Mouse (Mus musculus): ENCODE results near the gene Guca2a.

Guca2a gene

DNA sequence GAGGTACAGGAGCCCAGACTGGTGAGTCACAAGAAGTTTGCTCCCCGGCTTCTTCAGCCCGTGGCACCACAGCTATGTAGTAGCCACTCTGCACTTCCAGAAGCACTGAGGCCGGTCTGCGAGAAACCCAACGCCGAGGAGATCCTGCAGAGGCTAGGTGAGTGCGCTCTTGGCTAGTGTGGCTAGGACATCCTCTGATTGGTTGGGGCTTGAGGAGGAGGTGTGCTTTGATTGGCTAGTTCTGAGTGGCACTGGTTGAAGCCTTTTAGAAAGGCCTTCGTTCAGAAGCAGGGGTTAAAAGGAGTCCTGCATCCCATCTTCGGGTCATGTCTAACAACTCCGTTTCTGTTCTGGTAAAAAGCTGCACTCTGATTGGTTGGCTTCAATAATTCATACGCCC, 1.2 kb downstream of the Guca2a start:
- no peak for DNase-seq (ENCODE audit: low spot score in 2 of 2)

DNA sequence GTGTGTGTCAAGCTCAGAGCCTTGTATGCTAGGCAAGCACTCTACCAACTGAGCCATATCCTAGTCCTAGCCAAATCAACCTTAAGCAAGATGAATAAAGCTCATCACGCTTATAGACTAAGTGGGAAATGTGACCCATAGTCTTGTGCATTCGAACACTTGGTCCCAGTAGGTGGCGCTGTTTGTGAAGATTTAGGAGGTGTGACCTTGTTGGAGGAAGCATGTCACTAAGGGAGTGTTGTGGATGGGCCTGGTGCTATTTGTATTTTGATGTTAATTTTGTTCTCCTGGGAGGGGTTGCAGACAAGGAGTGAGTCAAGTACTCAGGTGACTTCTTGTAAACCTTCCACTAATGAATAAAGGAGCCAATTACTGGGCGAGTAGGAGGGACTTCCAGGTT, 5.2 kb downstream of the Guca2a start:
- no peak for DNase-seq (ENCODE audit: low spot score in 2 of 2)

DNA sequence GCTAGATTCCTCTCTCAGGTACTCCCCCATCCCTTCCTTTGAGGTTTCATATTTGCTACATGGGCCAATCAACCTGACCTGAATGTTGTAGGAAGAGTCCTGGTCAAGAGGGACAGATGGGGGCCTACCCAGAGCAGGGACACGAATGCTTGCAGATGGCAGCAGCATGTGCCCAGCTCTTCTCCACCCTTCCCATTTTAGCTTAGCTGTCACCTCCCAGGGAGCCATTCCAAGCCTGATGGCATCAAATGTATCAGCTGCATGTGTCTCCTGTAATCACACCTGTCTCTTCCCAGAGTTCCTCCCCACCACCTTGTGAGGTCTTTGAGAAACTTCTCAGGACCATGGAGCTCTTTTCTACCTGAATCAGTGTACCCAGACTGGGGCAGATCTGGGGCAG, 19.5 kb downstream of the Guca2a start:
- no peak for DNase-seq (ENCODE audit: low spot score in 2 of 2)

DNA sequence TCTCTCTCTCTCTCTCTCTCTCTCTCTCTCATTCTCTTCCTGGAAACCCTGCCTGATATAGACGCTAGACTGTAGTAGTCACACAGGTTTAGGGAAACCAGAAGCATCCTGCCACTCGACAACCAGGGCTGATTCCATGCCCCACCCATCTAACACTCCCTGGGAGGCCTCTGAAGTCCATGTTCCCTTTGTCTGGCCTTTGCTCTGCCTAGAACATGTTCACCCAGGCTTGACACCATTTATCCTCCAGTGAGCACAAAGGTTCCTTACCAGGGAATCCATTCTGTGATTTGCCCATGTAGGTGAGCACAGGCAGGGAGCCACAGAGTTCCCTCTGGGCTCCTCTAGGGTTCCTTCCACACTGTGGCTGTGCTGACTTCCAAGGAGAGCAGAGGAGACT, 20.7 kb downstream of the Guca2a start:
- no peak for DNase-seq (ENCODE audit: low spot score in 2 of 2)

DNA sequence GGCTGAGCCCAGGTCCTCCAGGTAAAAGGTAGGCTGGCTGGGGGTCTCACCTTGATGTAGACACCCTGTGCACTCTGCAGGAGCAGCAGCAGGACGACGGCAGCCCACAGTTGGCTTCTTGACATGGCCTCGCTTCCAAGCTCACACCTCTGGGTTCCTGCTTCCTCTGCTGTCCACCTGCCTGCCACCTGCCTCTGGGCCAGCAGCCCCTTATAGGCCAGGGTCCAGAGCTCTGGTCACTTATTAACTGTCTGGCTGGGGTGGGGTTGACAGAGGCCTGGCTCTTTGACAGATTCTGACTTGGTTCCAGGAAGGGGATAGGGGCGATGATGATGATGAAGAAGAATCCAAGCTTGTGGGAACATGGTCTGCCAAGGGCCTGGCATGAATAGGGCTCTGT, 21.2 kb downstream of the Guca2a start, which contains the start of gene Guca2b:
TSS of gene Guca2b (minus strand) at position 224 of the 400 bp plus-strand sequence.
- no peak for DNase-seq (ENCODE audit: low spot score in 2 of 2)

DNA sequence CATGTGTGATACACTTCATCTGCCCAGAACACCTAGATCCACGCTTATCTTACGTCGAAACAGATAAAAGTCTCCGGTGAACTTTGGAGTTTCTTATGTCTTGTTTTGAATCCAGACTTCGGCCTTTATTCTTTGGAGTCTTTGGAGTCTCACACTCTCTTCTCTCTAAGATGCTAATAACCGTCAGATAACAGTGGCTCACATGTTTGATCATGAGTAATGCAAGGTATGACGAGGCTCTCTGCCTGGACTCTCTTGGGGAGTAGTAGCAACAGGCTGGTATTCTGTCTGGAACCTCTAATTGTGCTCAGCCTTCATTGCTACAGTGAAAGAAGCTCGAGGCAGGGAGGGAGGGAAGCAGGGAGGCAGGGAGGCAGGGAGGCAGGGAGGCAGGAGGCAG, 22.5 kb downstream of the Guca2a start:
- no peak for DNase-seq (ENCODE audit: low spot score in 2 of 2)

DNA sequence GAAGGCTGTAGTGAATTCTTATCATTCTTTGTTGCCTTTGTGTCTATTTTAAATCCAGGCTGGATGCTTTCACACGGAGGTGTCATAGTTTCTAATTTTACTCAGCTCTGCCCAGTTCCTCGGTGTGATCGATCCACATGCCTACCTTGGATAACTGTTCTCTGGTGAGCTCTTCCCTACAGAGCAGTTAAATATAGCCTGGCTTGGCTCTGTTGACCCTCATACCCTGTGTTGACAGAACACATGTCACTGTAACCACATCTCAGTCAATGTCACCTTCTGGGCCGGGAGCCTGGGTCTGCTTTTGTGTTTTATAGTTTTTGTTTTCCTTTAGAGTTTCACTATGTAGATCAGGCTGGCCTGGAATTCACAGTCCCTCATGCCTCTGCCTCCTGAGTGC, 24.6 kb downstream of the Guca2a start:
- DNase-seq (ENCODE audit: low spot score in 2 of 2) = no peak

DNA sequence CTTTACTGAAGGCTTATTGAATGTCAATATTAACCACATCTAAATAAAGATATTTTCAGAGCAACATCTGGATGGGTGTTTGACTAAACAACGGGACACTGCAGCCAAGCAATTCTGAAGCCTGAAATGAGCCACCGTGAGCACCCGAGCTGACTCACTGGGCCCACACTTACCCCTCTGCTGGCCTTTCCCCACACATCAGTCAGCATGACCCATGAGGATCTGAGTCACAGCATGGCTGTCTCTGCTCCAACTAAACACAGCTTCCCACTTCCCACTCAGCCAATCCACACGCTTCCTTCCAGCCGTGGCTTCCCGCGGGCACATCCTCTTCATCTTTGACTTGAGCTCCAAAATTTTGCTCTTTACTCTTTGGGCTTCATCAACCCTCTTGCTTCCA, 25.5 kb downstream of the Guca2a start:
- no peak for DNase-seq (ENCODE audit: low spot score in 2 of 2)

DNA sequence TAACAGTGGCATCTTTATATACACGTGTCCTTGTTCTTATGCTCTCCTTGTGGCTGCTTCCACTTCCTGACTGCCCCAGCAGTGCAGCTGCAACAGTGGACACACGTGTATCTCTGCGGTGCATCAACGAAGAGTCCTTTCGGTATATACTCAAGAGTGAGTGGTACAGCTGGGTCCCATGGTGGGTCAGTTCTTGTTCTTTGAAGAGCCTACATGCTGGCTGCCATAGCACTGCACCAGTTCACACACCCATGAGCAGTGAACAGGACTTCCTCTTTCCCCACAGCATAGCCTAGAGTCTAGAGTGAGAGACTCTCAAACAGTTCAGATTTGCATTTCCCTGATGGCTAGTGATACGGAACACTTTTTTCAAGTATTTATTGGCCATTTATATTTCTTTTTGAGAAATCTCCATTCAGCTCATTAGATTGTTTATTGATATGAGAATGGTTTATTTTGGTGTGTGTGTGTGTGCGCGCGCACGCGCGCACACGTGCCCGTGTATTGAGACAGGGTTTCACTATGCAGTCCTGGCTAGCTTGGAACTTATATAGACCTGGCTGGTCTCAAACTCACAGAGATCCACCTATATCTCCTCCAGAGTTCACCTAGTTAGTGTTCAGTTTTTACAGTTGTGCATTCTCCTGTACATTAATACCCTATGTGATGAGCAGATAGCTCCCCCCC, 26.0 kb downstream of the Guca2a start:
- no peak for DNase-seq (ENCODE audit: low spot score in 2 of 2)

DNA sequence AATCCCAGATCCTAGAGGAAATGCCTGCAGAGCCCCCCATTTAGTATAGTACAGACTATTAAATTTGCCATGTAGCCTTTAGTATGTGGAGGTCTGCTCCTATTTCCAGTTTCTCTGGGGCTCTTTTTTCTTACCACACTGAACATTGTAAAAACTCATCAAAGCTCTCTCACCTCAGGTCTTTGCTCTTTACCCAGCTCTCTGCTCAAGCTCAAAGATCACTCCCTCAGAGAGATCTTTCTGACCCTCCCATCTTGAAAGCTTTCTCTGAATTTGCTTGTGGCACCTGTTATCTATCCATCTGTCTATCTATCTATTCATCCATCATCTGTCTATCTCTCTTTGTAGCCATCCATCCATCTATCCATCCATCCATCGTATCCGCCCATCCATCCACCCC, 27.7 kb downstream of the Guca2a start:
- no peak for DNase-seq (ENCODE audit: low spot score in 2 of 2)

DNA sequence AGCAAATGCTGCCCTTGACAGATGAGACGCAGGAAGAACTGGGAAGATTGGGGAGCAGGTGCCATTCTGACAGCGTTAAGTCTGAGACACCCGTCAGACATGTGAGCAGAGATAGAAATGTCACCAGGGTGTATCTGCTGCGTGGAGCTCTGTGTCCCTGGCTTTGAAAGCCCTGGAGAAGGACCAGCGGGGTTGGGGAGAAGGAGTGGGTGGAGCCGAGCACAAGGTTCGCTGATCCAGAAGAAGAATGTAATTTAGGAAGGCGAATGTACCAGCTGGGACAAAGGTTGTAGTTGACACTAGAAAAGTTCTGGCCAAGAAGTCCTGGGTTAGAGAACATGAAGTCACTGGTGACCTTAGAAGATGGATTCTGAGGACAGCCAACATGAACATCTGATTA, 28.6 kb downstream of the Guca2a start:
- no peak for DNase-seq (ENCODE audit: low spot score in 2 of 2)

DNA sequence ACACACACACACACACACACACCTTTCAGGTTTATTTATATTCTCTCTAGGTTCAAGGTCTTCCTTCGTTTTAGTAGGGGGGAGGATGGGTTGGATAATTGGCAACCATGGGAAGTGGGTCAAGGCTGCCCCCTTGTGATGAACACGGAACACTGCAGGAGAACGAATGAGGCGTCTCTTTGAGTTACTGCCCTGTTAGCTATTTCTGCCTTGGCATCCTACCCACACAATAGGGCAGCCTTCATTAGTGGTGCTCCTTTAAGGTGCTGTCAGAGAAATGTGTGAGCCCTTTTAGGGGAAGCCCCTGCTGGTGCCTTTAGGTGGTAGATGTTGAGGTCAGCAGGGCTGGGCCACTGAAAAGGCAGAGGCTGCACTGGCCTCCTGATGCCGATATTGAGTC, 29.9 kb downstream of the Guca2a start:
- DNase-seq (ENCODE audit: low spot score in 2 of 2) = peak in 1 of 2 experiments; percentile 55

DNA sequence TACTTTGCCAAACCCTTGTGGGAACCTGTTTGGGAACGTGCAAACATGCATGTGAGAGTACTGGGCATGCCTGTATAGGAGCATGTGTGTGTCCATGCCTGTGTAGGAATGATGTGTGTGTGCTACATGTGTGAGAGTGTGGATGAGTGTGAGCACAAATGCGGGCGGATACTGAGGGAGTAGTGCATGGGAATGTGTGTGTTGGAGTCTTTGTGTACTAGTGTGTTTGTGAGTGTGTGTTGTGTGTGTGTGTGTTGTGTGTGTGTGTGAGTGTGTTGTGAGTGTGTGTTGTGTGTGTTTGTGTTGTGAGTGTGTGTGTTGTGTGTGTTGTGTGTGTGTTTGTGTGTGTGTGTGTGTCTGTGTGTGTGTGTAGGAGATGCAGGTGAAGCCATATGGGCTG, 30.7 kb downstream of the Guca2a start:
- DNase-seq (ENCODE audit: low spot score in 2 of 2) = no peak

DNA sequence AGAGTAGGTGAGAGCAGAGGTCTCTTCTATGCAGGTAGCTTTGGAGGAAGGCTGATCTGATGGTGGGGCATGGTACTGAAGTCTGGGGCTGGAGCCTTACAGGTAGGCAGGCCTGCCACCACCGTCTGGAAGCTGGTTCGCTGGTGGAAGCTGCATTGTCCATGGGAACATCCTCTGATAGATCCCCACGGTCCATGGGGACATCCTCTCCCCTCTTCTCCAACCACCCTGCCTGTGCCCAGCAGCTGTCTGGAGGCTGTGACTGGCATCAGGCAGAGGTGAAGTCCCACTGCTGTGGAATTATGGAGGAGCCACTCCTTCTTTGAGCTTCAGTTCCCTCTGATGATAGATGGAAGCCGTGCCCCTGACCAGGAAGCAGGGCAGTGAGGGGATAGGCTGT, 31.1 kb downstream of the Guca2a start:
- DNase-seq (ENCODE audit: low spot score in 2 of 2) = no peak

DNA sequence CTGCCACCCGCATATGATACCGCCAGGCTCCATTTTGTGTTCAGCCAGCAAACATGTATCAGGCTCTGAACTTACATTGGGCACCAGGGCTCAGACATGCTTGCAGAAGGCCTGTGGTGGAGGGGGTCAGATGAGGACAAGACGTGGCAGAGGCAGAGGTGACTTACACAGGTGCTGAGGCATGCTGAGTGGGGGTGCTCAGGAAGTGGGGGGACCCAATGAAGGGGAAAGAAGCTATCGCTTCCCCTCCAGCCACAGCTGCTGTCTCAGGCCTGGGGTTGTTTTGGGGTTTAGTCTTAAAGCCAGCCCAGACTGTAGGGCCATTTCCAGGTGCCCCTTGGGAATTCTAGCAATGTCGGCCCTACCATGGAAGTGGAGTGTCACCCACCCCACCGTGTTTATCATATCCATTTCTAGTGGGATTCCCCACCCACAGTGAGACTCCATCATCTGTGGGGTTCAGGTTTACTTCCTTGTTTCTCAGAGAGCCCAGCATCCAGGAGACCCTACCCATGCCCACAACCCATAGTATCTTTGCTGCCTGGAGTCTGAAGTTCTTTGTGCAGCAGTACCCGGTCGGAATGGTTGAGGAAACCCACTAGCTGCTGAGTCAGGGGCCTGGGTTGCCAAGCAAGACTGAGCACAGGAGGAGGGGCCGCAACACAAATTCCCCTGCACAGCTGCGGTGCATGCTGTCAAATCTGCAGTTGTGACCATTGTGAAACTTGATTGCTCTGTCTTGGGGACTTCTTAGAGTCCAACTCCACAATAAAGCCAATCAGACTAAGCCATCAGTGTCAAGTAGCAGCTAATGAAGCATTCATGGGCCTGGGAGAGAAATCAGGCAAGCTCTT, 32.1 kb downstream of the Guca2a start:
- peak; percentile 59 to 62 for DNase-seq (ENCODE audit: low spot score in 2 of 2)

DNA sequence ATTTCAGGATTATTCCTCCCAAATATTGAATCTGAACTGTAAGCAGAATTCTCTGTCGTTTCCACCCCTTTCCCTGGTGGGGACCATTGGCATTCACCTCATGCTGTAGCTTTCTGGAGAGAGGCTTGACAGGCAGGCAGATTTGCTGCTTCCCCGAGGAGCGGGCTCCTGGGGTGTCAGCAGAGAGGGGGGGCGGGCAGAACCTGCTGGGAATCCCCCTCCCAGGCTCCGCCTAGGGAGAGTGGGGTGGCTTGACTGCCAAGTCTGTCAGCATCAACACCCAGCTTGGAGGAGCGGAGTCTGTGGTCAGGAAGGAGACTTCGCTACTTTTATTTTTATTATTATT, 32.7 kb downstream of the Guca2a start:
- DNase-seq (ENCODE audit: low spot score in 2 of 2) = peak; percentile 40 to 42

DNA sequence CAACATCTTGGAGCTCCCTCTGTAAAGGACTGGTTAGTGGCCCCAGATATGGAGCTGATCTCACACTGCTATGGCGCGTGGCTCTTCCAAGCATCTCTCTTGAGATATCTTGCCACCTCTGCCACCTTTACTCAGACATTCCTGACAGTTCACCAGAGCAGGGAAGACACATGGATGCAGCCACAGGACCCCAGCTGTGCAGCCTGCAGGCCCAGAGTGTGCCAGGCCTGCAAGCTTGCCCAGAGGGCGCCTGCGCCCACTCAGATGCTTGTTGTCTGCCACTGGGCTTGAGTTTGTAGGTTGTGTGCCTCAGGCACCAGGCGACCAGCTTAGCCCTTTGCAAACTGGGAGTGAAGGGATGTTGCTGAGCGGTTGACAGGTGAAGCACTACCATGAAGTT, 33.2 kb downstream of the Guca2a start:
- DNase-seq (ENCODE audit: low spot score in 2 of 2) = no peak

DNA sequence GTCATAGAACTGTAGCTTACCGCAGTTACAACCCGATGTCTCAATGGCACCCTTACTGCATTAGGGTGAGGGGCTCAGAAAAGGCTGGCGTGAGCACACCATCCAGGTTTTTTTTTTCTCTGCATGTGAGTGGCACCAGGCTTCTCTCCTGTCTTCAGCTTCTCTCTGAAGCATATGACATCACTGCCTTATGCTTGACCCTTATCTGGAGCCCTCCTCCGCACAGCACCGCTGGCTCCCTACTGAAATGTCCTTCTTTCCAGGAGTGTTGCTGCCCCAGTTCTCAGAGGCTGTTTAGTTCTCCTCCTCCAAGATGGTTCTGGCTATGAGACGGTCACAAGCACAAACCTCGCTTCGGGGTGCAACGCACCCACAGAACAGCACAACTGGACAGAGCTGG, 33.7 kb downstream of the Guca2a start:
- no peak for DNase-seq (ENCODE audit: low spot score in 2 of 2)

DNA sequence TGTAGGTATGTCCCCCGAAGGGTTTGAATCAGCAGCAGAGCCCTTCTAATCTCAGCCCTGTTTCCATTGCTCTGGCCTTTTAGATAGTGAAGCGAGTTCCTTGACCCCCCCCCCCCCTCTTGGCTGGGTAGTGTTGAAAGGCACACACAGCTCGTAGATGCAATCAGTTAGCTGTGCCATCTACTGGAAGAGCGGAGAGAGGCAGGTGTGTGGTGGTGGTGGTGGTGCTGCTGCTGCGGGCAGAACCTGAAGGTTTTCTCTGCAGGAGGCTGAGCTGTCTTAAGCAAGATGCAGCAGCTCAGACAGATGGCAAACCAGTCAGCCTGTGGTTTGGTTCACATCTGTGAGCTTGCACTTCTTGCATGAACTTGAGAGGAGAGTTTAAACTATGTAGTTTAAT, 35.2 kb downstream of the Guca2a start:
- peak in 1 of 2 experiments; percentile 47 for DNase-seq (ENCODE audit: low spot score in 2 of 2)

DNA sequence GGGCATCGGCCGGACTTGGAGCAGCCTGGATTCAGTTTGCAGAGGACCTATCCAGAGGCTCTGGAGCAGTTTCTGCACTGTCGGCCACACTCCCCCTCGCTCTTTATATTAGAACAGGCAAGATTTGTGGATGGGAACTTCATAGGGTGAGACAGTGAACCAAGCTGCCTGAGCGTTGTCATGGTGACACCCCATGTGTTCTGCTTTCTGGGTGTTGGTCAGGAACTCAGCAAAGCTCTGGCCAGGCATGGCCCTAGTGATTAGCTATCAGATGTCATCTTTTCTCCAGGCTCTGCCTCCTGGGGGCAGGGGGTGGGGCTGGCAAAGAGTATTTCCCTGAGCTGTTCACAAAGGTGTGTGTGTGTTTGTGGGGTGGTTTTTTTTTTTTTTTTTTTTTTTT, 45.1 kb downstream of the Guca2a start:
- DNase-seq (ENCODE audit: low spot score in 2 of 2) = peak; percentile 38 to 59

DNA sequence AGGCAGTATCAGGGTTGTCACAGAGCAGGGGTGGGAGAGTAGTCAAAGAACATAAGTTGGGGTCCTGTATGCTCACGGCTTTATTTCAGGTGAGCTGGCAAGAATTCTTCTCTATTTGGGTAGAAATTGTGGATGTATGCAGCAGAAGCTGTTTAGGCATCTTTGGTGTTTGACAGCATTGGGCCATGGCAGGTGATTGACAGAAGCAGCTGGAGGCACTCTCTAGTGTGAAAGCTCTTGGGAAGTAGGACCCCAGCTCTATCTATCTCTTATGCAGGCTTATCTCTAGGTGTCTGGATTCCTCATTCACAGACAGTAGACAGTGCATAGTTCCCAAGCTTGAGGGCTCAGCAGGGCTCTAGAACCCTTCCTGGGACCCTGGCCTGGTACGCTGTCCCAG, 48.2 kb downstream of the Guca2a start:
- DNase-seq (ENCODE audit: low spot score in 2 of 2) = no peak

All from right cerebral cortex, postnatal 10 days (tissue).